8 mouse cellular contexts compared by ENCODE assay signal in the genomic region with DNA sequence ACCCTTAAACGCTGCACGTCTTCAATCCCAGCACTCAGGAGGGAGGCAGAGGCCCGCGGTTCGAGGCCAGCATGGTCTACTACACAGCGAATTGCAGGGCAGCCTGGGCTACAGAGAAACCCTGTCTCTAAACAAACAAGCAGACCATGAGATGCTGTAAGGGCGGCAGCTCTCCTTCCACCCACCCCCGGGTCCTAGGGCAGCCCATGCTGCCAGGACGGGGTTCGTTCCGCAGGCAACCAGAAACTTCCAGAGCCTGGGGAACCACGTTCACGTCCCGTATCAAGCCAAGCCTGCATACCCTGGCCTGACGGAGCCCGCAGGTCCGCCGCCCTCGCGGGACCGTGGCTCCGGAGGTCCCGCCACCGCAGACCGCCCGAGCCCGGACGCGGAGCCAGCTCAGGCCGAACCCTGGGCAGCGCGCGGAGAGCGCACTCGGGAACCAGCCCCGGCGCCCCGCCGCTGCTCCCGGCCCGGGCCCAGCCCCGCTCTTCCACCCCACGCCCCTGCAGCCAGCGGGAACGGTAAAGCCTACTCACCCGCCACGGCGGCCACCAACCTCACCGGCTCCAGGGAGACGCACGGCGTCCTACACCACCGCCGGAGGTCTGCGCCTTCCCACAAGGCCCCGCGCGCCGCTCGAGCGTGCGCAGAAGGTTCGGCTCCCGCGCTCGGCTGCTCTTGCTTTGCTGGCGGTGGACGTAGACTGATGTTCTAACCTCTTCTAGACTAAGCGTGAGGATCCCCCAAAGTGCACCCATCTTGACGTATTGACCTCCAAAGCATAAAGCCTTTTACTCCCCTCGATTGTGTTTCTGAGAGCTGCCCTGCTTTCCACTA. TPM values are rescaled to one million over a fixed set of nuclear protein-coding genes. Genes with fewer than 3 reads are reported as not detected.
DNase-seq lines count a peak whose midpoint lies in the region; ATAC-seq and TF ChIP-seq lines count a peak whose summit lies in the region.

Gene Rpap3 (minus strand): TSS at position 615 of the 840 bp plus-strand sequence.

- peaks cover 26% of the 10 kb centered on the region for H3K36me3 ChIP-seq in erythroblast, embryonic 14.5 days (ENCODE audit: control insufficient read depth)
- peaks cover 25% of the 10 kb centered on the region for H3K36me3 ChIP-seq in heart, embryonic 12.5 days
- peaks cover 23% of the 10 kb centered on the region; the same call in 1 of the 2 replicates for H3K36me3 ChIP-seq in kidney, postnatal 0 days (ENCODE audit: insufficient read depth, low read length)
- H3K36me3 ChIP-seq in liver, adult 2 months (ENCODE audit: control insufficient read depth, insufficient read depth, low read length) = peaks cover under 1% of the 10 kb centered on the region; the same call in 1 of the 2 replicates
- peaks cover 2% of the 10 kb centered on the region for H3K36me3 ChIP-seq in myocyte (ENCODE audit: control insufficient read depth, insufficient read depth)

- peak within 1 kb of the TSS; percentile 98 for H3K9ac ChIP-seq in heart, embryonic 12.5 days
- peak within 1 kb of the TSS; percentile 92 for H3K9ac ChIP-seq in kidney, postnatal 0 days (ENCODE audit: low read depth, low read length)
- H3K9ac ChIP-seq in liver, adult 2 months (ENCODE audit: low read depth, low read length) = peak within 1 kb of the TSS; percentile 88

- peak within 1 kb of the TSS; percentile 89 for H3K4me2 ChIP-seq in heart, embryonic 12.5 days
- H3K4me2 ChIP-seq in kidney, postnatal 0 days (ENCODE audit: low read length) = peak within 1 kb of the TSS; percentile 86
- peak within 1 kb of the TSS; percentile 98 for H3K4me2 ChIP-seq in myocyte (ENCODE audit: low read depth)

- H3K9me3 ChIP-seq in erythroblast, embryonic 14.5 days (ENCODE audit: control insufficient read depth, low read length) = no peaks in the 10 kb centered on the region
- H3K9me3 ChIP-seq in heart, embryonic 12.5 days (replicated peaks) = no peaks in the 10 kb centered on the region
- no peaks in the 10 kb centered on the region for H3K9me3 ChIP-seq in kidney, postnatal 0 days (replicated peaks; ENCODE audit: low read length)

- peak within 1 kb of the TSS; percentile 68 for H3ac ChIP-seq in myocyte (ENCODE audit: control insufficient read depth, insufficient read length)

- H3K27me3 ChIP-seq in erythroblast, embryonic 14.5 days (ENCODE audit: control insufficient read depth) = 0 out of 2 replicates have a peak, but pooled peaks cover under 1% of the 10 kb centered on the region
- H3K27me3 ChIP-seq in heart, embryonic 12.5 days (replicated peaks) = no peaks in the 10 kb centered on the region
- no peaks in the 10 kb centered on the region for H3K27me3 ChIP-seq in kidney, postnatal 0 days (ENCODE audit: insufficient read depth, low read length)
- no peaks in the 10 kb centered on the region for H3K27me3 ChIP-seq in liver, adult 2 months (ENCODE audit: control insufficient read depth, insufficient read depth, low read length)
- H3K27me3 ChIP-seq in myocyte (ENCODE audit: control insufficient read depth, insufficient read depth, insufficient read length) = no peaks in the 10 kb centered on the region

- DNase-seq in CD4-positive, CD25-positive, alpha-beta regulatory T cell, adult 2 months (ENCODE audit: low read depth, low spot score) = peak; percentile 89
- DNase-seq in brain, embryonic 18.5 days (ENCODE audit: low read depth, low spot score) = peak; percentile 60
- peak; percentile 90 for DNase-seq in kidney, postnatal 0 days (ENCODE audit: low spot score)
- peak; percentile 67 for DNase-seq in liver, adult 2 months (ENCODE audit: extremely low read depth, low read depth, low spot score)
- DNase-seq in spleen, postnatal 4 days (ENCODE audit: low spot score in 2 of 2) = peak; percentile 83 to 92

- peak; percentile 33; the same call in 1 of the 2 replicates for TF ChIP-seq POLR2A in liver, adult 2 months (IDR thresholded peaks at IDR 0.05; ENCODE audit: extremely low read depth, insufficient read depth, low read length)
- TF ChIP-seq POLR2A in myocyte (IDR thresholded peaks at IDR 0.05; ENCODE audit: insufficient read length, low read depth) = peak; percentile 92

- TF ChIP-seq CTCF in kidney, postnatal 0 days (IDR thresholded peaks at IDR 0.05; ENCODE audit: low read depth) = no peak
- no peak for TF ChIP-seq CTCF in liver, adult 2 months (IDR thresholded peaks at IDR 0.05; ENCODE audit: low read depth, low read length)

- peak within 1 kb of the TSS; percentile 91 for H3K4me3 ChIP-seq in erythroblast, embryonic 14.5 days (replicated peaks)
- H3K4me3 ChIP-seq in heart, embryonic 12.5 days = peak within 1 kb of the TSS; percentile 95
- peak within 1 kb of the TSS; percentile 92 for H3K4me3 ChIP-seq in kidney, postnatal 0 days (replicated peaks; ENCODE audit: low read depth, low read length)
- H3K4me3 ChIP-seq in liver, adult 2 months (ENCODE audit: insufficient read depth, low read depth, low read length) = peak within 1 kb of the TSS; percentile 87
- H3K4me3 ChIP-seq in myocyte = peak within 1 kb of the TSS; percentile 57

- 0 out of 2 replicates have a peak, but pooled peaks cover 2% of the 10 kb centered on the region for H3K79me2 ChIP-seq in liver, adult 2 months (ENCODE audit: control insufficient read depth, insufficient read depth, low read length)
- peaks cover 18% of the 10 kb centered on the region for H3K79me2 ChIP-seq in myocyte (ENCODE audit: control insufficient read depth, insufficient read depth)

- peak within 1 kb of the TSS; percentile 19; the same call in 1 of the 2 replicates for H3K27ac ChIP-seq in heart, embryonic 12.5 days (ENCODE audit: poor library complexity, severe bottlenecking)
- peak within 1 kb of the TSS; percentile 68 for H3K27ac ChIP-seq in kidney, postnatal 0 days
- H3K27ac ChIP-seq in liver, adult 2 months (replicated peaks; ENCODE audit: insufficient read depth, low read depth, low read length) = no peak within 1 kb of the TSS

- H3K4me1 ChIP-seq in erythroblast, embryonic 14.5 days (ENCODE audit: control insufficient read depth) = peaks cover 20% of the 10 kb centered on the region
- peaks cover 13% of the 10 kb centered on the region for H3K4me1 ChIP-seq in heart, embryonic 12.5 days (replicated peaks)
- peaks cover 5% of the 10 kb centered on the region; the same call in 1 of the 2 replicates for H3K4me1 ChIP-seq in kidney, postnatal 0 days (replicated peaks; ENCODE audit: insufficient read depth, low read length)
- H3K4me1 ChIP-seq in liver, adult 2 months (ENCODE audit: control insufficient read depth, insufficient read depth, low read length) = peaks cover 2% of the 10 kb centered on the region; the same call in 1 of the 2 replicates

- peak; percentile 89 for ATAC-seq in heart, embryonic 12.5 days (ENCODE audit: insufficient number of reproducible peaks, low FRiP score)
- ATAC-seq in kidney, postnatal 0 days (replicated peaks; ENCODE audit: low FRiP score, low read depth) = peak; percentile 78

- under 1% methylated on average over 71 of the region's 71 CpGs for WGBS in heart, embryonic 12.5 days
- WGBS in kidney, postnatal 0 days = under 1% methylated on average over 70 of the region's 71 CpGs
- under 1% methylated on average over 71 of the region's 71 CpGs for WGBS in liver, adult 2 months

TF ChIP-seq in myocyte, 11 proteins besides CTCF, POLR2A, EP300 and RAD21:
- TF ChIP-seq CEBPB (IDR thresholded peaks at IDR 0.05; ENCODE audit: insufficient read depth, poor library complexity, severe bottlenecking) (no peak), POLR2AphosphoS2 (IDR thresholded peaks at IDR 0.05; ENCODE audit: insufficient read length, low read depth) (peak; percentile 84)
TF ChIP-seq in myocyte: peak in this region for 1.

RNA-seq across cellular contexts. Expression of gene Rpap3, which starts in this region (rescaled TPM):
- polyA plus RNA-seq in erythroblast, embryonic 14.5 days (2012) = 0.29 and 0.42 TPM in 2 replicates
- 21.5 and 23.7 TPM in 2 replicates for polyA plus RNA-seq in heart, embryonic 12.5 days (2016; fragmentation: Nextera tagmentation; extraction: Ambion mirVana)
- polyA plus RNA-seq in kidney, postnatal 0 days (2015; fragmentation: Nextera tagmentation; extraction: Ambion mirVana) = 36.3 and 37.2 TPM in 2 replicates
- 7.7 and 8.7 TPM in 2 replicates for total RNA-seq in liver, adult 2 months (2014; rRNA removed)
- polyA plus RNA-seq in liver, adult 2 months (2012; rRNA removed) = 2.2 and 2.5 TPM in 2 replicates
- 11.7 TPM for polyA plus RNA-seq in myocyte (2012; fragmentation: generic; extraction: Trizol)
